Mouse (Mus musculus) kidney, embryonic 14.5 days (tissue): ENCODE results near the gene Rabgap1l. TPM values are rescaled to one million over a fixed set of nuclear protein-coding genes. Genes with fewer than 3 reads are reported as not detected.
"Not testable (repeated sequence)": the region's sequence is repeated elsewhere in the genome, so short reads cannot be mapped to it uniquely, and the experiment has no call there.

ENCODE experiments used
- ATAC-seq: fragments of 200-750 bp; cut with Nextera tagmentation; 2 replicates; pipeline ENCODE4 v1.8.0; 2017; ENCODE audit warnings: moderate number of reproducible peaks, mild to moderate bottlenecking, moderate TSS enrichment, moderate library complexity; ENCODE audit not compliant: low FRiP score, low TSS enrichment
- H3K27ac ChIP-seq: fragments of 300-500 bp; sonication (generic); 2 replicates; pipeline ENCODE4 v1.5.1; 2014; ENCODE audit warnings: low read depth, mild to moderate bottlenecking, low read length, moderate library complexity, mixed read lengths
- H3K27me3 ChIP-seq: fragments of 300-500 bp; sonication (generic); 2 replicates; pipeline ENCODE4 v1.6.1; 2014; ENCODE audit warnings: mild to moderate bottlenecking, low read length; ENCODE audit not compliant: control insufficient read depth, insufficient read depth
- H3K36me3 ChIP-seq: fragments of 300-500 bp; sonication (generic); 2 replicates; pipeline ENCODE4 v1.6.1; 2014; ENCODE audit warnings: low read length, mixed read lengths; ENCODE audit not compliant: control insufficient read depth, insufficient read depth
- H3K4me1 ChIP-seq: fragments of 300-500 bp; sonication (generic); 2 replicates; pipeline ENCODE4 v1.6.1; 2014; ENCODE audit warnings: low read length, mixed read lengths; ENCODE audit not compliant: control insufficient read depth, insufficient read depth
- H3K4me2 ChIP-seq: fragments of 300-500 bp; sonication (generic); replicated peaks from 2 replicates; pipeline ENCODE4 v1.6.1; 2014; ENCODE audit warnings: low read depth, mild to moderate bottlenecking, low read length
- H3K4me3 ChIP-seq: fragments of 300-500 bp; sonication (generic); 2 replicates; pipeline ENCODE4 v1.5.1; 2014; ENCODE audit warnings: mild to moderate bottlenecking, low read length
- H3K9ac ChIP-seq: fragments of 300-500 bp; sonication (generic); 2 replicates; pipeline ENCODE4 v1.6.1; 2014; ENCODE audit warnings: low read depth, mild to moderate bottlenecking, low read length, moderate library complexity
- H3K9me3 ChIP-seq: fragments of 300-500 bp; sonication (generic); 2 replicates; pipeline ENCODE4 v1.6.1; 2016; ENCODE audit warnings: low read length; ENCODE audit not compliant: control insufficient read depth
- WGBS: fragments of 180-500 bp; shearing (Covaris S2); extraction: QIAGEN DNeasy Blood & Tissue Kit; methylation state at CpG from one replicate; pipeline ENCODE4 v1.1.7; 2014; 5-methylcytosine and 5-hydroxymethylcytosine counted together
- polyA plus RNA-seq: library from polyadenylated mRNA; unstranded; fragments of >200 nt; fragmentation: Nextera tagmentation; extraction: Ambion mirVana; gene quantifications from 2 replicates; pipeline ENCODE4 v1.2.1, GENCODE M21; 2014

Gene Rabgap1l
- polyA plus RNA-seq, 1 experiment from 2014 or later, result 13.2 TPM

DNA sequence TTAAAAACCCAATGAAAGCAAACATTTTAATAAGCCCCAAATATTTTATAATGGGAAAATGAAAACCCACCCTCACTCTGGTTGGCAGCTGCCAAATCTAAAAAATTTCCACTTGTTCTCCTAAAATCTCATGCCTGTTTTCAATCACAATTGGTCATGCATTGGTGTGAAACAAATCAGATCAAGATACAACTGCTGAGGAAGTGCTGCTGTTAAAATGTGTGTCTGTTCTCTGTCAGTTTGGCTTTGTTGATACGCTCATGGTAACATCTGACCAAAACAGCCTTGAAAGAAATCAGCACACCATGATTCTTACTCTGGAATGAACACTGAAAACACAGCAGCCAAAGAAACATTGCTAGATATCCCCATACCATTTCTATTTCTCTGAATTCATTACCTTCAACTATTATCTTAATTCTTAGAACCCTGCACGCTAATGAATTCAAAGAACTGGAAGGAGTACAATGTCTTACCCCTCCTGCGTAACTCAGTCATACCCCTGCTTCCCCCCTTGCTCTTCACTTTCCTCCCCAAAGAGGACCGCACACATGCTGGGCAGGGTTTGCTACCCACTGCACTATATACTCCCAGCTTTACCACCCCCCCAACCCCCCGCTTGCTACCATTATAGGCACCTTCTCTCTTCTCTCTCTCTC is 375.7 kb downstream of the Rabgap1l start:
- no peaks in the 10 kb centered on the region for H3K27me3 ChIP-seq
- no peak overlapping the region for H3K9ac ChIP-seq
- H3K27ac ChIP-seq, result no peak overlapping the region
- H3K4me3 ChIP-seq, result no peak overlapping the region
- H3K4me2 ChIP-seq, result no peak overlapping the region
- ATAC-seq, result no peak
- no peaks in the 10 kb centered on the region for H3K36me3 ChIP-seq
- no peaks in the 10 kb centered on the region for H3K9me3 ChIP-seq
- no peaks in the 10 kb centered on the region for H3K4me1 ChIP-seq
- 91% methylated on average over 5 of the region's 5 CpGs for WGBS

DNA sequence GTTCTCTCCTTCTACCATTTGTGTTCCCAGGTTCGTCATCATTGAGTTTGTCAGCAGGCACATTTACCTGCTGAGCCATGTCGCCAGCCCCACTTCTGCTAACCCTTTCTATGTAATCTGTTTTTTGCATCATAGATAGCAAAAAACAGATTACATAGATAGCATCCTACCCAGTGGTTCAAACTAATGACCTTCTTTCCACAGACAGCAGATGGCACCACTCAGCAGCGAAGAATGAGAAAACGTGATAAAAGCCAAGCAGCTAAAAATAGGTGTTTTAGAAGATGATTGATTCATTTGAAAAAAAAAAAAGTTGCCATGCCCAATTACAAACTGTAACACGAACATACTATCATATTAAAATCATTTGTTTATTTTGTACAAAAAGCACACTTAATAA is 382.2 kb downstream of the Rabgap1l start:
- Histone ChIP-seq H3K4me3 (no peak overlapping the region), H3K36me3 (no peaks in the 10 kb centered on the region), H3K27ac (no peak overlapping the region), H3K27me3 (no peaks in the 10 kb centered on the region), H3K4me1 (no peaks in the 10 kb centered on the region), H3K9ac (no peak overlapping the region), H3K9me3 (no peaks in the 10 kb centered on the region), H3K4me2 (no peak overlapping the region)
- 46% methylated on average over 5 of the region's 5 CpGs for WGBS
- ATAC-seq, result no peak

DNA sequence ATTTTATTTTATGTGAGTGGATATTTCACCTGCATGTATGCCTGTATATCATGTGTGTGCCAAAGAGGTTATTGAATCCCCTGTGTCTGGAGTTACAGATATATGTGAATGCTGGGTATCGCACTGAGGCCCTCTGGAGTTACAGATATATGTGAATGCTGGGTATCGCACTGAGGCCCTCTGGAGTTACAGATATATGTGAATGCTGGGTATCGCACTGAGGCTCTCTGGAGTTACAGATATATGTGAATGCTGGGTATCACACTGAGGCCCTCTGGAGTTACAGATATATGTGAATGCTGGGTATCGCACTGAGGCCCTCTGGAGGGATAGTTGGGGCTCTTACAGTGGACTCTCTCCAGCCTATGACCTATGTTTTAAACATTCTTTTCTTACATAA is 383.3 kb downstream of the Rabgap1l start:
- H3K9ac ChIP-seq, H3K4me3 ChIP-seq, H3K36me3 ChIP-seq, ATAC-seq, H3K4me2 ChIP-seq, H3K9me3 ChIP-seq, H3K27ac ChIP-seq, H3K27me3 ChIP-seq, H3K4me1 ChIP-seq: not testable (repeated sequence)
- WGBS, result 91% methylated on average over 4 of the region's 4 CpGs

DNA sequence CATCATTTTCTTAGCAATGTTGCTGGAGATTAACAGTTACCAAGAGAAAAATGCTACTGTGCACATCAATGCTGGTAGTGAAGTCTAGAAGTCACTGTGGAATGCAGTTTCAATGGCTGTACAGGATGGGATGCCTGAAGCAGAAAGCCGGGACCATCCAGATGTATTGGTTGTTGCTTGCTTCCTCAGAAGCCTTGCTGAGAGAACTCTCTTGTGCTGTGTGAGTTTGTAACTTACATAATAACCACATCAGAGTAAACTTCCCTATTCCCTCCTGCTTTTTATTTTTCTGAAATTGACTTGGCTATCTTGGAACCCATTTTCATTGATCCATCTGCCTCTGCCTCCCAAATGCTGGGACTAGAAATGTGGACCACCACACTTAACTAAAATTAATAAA is 383.9 kb downstream of the Rabgap1l start:
- no peaks in the 10 kb centered on the region for H3K4me1 ChIP-seq
- no peaks in the 10 kb centered on the region for H3K9me3 ChIP-seq
- no peaks in the 10 kb centered on the region for H3K27me3 ChIP-seq
- WGBS, result 65% methylated on average over 1 of the region's 1 CpGs
- H3K4me3 ChIP-seq, result no peak overlapping the region
- H3K9ac ChIP-seq, result no peak overlapping the region
- ATAC-seq, result no peak
- H3K4me2 ChIP-seq, result no peak overlapping the region
- no peak overlapping the region for H3K27ac ChIP-seq
- no peaks in the 10 kb centered on the region for H3K36me3 ChIP-seq

DNA sequence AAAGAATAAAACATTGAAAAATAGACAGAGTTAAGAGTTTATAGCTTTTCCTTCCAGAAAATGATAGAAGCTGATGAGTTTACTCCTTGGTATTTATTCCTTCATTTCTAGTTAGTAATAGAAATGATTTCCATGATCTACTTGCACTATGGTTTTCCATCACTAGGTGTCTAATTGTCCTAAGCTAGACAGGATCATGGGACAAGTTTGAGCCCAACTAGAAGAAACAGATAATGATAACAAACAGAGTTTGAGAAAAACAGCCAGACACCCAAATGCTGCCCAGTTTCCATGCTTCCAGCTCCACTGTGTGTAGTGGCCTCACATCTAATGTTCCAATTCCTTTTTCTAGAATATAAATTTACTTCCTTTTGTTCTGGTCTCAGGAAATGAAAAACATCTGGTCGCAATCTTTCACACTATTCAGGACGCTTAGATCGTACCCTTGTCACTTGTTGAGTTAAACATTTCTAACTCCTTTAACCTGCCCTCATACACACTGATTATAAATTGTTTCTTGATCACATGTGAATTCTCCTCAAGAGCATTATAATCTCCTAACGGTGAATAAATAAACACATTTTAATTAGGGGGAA is 384.6 kb downstream of the Rabgap1l start:
- peak; percentile 71 for ATAC-seq
- WGBS, result 50% methylated on average over 4 of the region's 4 CpGs

DNA sequence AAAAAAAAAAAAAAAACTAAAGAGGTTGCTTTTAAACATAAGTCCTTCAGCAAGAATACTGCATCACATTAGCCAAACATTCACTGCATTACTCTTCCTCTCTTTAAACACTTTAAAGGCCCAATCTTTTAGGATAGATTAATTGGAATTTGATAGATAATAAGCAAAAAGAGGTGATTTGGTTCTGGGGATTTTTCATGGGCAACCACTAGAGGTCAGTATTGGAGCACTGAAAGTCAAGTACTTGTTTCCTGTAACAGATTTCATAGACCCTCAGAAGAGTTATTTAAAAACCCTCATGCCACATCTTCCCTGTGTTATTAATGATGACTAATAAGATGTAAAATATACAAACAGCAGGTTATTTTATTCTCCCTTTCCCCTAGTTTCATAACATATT is 393.6 kb downstream of the Rabgap1l start:
- Histone ChIP-seq H3K9ac (no peak overlapping the region), H3K9me3 (no peaks in the 10 kb centered on the region), H3K4me3 (no peak overlapping the region), H3K4me1 (no peaks in the 10 kb centered on the region), H3K36me3 (no peaks in the 10 kb centered on the region), H3K27ac (no peak overlapping the region), H3K27me3 (no peaks in the 10 kb centered on the region), H3K4me2 (no peak overlapping the region)
- no peak for ATAC-seq

More for the DNA sequence above, 384.6 kb downstream of the Rabgap1l start:
- H3K9ac ChIP-seq, result no peak overlapping the region
- no peak overlapping the region for H3K4me2 ChIP-seq
- H3K4me1 ChIP-seq, result no peaks in the 10 kb centered on the region
- H3K36me3 ChIP-seq, result no peaks in the 10 kb centered on the region
- H3K4me3 ChIP-seq, result no peak overlapping the region
- H3K27me3 ChIP-seq, result no peaks in the 10 kb centered on the region
- H3K27ac ChIP-seq, result no peak overlapping the region
- no peaks in the 10 kb centered on the region for H3K9me3 ChIP-seq

DNA sequence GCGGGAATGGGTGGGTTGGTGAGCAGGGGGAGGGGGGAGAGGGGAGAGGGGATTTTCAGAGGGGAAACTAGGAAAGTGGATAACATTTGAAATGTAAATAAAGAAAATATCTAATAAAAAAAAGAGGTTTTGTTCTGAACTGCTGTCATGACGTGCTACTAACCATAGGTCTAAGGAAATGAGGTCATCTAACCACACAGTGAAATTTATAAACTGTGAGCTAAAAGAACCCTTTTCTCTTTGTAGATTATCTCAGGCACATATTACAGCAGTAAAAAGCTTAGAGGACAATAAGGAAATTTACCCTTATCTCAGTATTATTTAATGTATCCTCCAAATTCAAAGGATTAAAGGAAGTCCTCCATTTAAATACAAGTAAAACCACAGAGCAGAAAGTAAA is 396.0 kb downstream of the Rabgap1l start:
- 74% methylated on average over 2 of the region's 2 CpGs for WGBS
- H3K4me2 ChIP-seq, result no peak overlapping the region
- H3K9me3 ChIP-seq, result no peaks in the 10 kb centered on the region
- H3K27me3 ChIP-seq, result no peaks in the 10 kb centered on the region
- ATAC-seq, result no peak
- H3K4me3 ChIP-seq, result no peak overlapping the region
- no peaks in the 10 kb centered on the region for H3K36me3 ChIP-seq
- no peak overlapping the region for H3K27ac ChIP-seq
- H3K9ac ChIP-seq, result no peak overlapping the region
- no peaks in the 10 kb centered on the region for H3K4me1 ChIP-seq

DNA sequence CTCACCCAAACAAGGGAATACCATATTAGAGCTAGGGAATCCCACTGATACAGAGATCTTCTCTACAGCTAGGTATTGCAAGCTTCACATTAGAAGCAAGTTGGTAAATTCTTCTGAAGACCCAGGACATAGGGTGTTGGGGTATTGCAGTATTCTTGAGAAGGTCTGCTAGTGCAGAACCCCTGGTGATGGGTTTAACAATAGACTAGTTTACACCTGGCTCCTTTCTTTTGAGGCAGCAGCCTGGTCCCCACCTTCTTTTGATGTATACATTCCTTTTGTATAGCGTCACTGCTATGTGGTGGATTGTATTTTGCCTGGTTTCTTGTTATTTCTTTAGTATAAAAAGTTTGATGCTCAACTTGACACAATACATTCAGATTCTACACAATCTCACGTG is 405.6 kb downstream of the Rabgap1l start:
- Histone ChIP-seq H3K9ac (no peak overlapping the region), H3K27me3 (no peaks in the 10 kb centered on the region), H3K9me3 (no peaks in the 10 kb centered on the region), H3K4me2 (no peak overlapping the region), H3K36me3 (no peaks in the 10 kb centered on the region), H3K4me3 (no peak overlapping the region), H3K4me1 (no peaks in the 10 kb centered on the region), H3K27ac (no peak overlapping the region)
- ATAC-seq, result no peak
- 63% methylated on average over 2 of the region's 2 CpGs for WGBS

DNA sequence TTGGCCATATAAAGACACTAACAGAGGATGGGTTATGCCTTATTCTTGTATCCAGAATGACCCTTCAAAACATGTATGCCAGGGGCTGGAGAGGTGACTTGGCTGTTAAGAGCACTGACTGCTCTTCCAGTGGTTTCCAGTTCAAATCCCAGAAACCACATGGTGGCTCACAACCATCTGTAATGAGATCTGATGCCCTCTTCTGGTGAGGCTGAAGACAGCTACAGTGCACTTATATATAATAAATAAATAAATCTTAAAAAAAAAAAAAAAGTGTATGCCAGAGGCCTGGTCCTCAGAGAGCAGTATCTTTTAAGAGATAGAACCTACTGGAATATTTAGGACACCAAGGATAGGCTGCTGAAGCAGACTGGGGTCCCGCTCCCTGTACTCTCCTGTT is 414.6 kb downstream of the Rabgap1l start:
- no peak overlapping the region for H3K4me2 ChIP-seq
- 95% methylated on average over 1 of the region's 1 CpGs for WGBS
- no peak overlapping the region for H3K4me3 ChIP-seq
- H3K27me3 ChIP-seq, result no peaks in the 10 kb centered on the region
- no peak for ATAC-seq
- H3K4me1 ChIP-seq, result no peaks in the 10 kb centered on the region
- no peak overlapping the region for H3K27ac ChIP-seq
- H3K9me3 ChIP-seq, result no peaks in the 10 kb centered on the region
- no peaks in the 10 kb centered on the region for H3K36me3 ChIP-seq
- no peak overlapping the region for H3K9ac ChIP-seq
